22 mouse cellular contexts compared by ENCODE assay signal in genomic region chr19:59691541-59692096, GRCm38 (mm10).
A peak's percentile ranks its signal among the peaks of the same experiment; 100 is the strongest.
DNase-seq lines count a peak whose midpoint lies in the region; ATAC-seq lines count a peak whose summit lies in the region.
"Had no signal": no experiment of that assay in that cellular context is flagged by ENCODE, and none has a peak within 500 bp of the region (broad histone marks: within the 10 kb centered on the region; RNA-seq: fewer than 3 reads in every experiment).

No protein-coding gene starts in this region.

- H3K4me1 ChIP-seq in midbrain, embryonic 14.5 days (ENCODE audit: control insufficient read depth, insufficient read depth, low read length) = no peaks in the 10 kb centered on the region
- H3K4me1 ChIP-seq: forebrain, embryonic 13.5 days; heart, embryonic 10.5 days; liver, embryonic 15.5 days had no signal

- H3K4me3 ChIP-seq in midbrain, embryonic 14.5 days (replicated peaks; ENCODE audit: low read depth, low read length) = no peak overlapping the region
- H3K4me3 ChIP-seq: forebrain, embryonic 13.5 days; heart, embryonic 10.5 days; hindbrain, embryonic 10.5 days; limb, embryonic 15.5 days; liver, embryonic 15.5 days had no signal

- WGBS in midbrain, embryonic 14.5 days = 89% methylated on average over 15 of the region's 15 CpGs

- H3K27ac ChIP-seq in midbrain, embryonic 14.5 days (replicated peaks; ENCODE audit: low read depth, low read length) = no peak overlapping the region
- H3K27ac ChIP-seq: forebrain, embryonic 13.5 days; heart, embryonic 10.5 days; hindbrain, embryonic 10.5 days; hindbrain, postnatal 0 days; limb, embryonic 15.5 days; liver, embryonic 15.5 days; stomach, postnatal 0 days had no signal

- no peaks in the 10 kb centered on the region for H3K9me3 ChIP-seq in midbrain, embryonic 14.5 days (ENCODE audit: control insufficient read depth, low read length)
- H3K9me3 ChIP-seq: forebrain, embryonic 13.5 days; heart, embryonic 10.5 days; hindbrain, embryonic 10.5 days; limb, embryonic 15.5 days; liver, embryonic 15.5 days had no signal

- no peaks in the 10 kb centered on the region for H3K27me3 ChIP-seq in midbrain, embryonic 14.5 days (ENCODE audit: control insufficient read depth, insufficient read depth, low read length)
- H3K27me3 ChIP-seq: liver, embryonic 15.5 days; Patski had no signal

- no peak overlapping the region for H3K9ac ChIP-seq in midbrain, embryonic 14.5 days (replicated peaks; ENCODE audit: low read length)
- H3K9ac ChIP-seq: forebrain, embryonic 13.5 days; limb, embryonic 15.5 days; liver, embryonic 15.5 days had no signal

- no peak overlapping the region for H3K4me2 ChIP-seq in midbrain, embryonic 14.5 days (ENCODE audit: low read length)
- H3K4me2 ChIP-seq: forebrain, embryonic 13.5 days; limb, embryonic 15.5 days; liver, embryonic 15.5 days had no signal

- ATAC-seq in midbrain, embryonic 14.5 days (ENCODE audit: low FRiP score, low TSS enrichment) = no peak
- ATAC-seq: CD4-positive, CD25-positive, alpha-beta regulatory T cell, adult 4 months; forebrain, embryonic 13.5 days; hindbrain, postnatal 0 days; midbrain, embryonic 16.5 days; Patski had no signal

- H3K36me3 ChIP-seq in midbrain, embryonic 14.5 days (ENCODE audit: control insufficient read depth, insufficient read depth, low read length) = no peaks in the 10 kb centered on the region
- H3K36me3 ChIP-seq: heart, embryonic 10.5 days; hindbrain, embryonic 10.5 days; limb, embryonic 15.5 days; liver, embryonic 15.5 days had no signal

- peak; percentile 60 for DNase-seq in adrenal gland, adult 2 months
- DNase-seq in adrenal gland, adult 18-20 months (ENCODE audit: low spot score in 2 of 2) = no peak
- peak; percentile 30 for DNase-seq in adrenal gland, postnatal 10 days
- peak; percentile 14 for DNase-seq in embryo, embryonic 9.5 days (ENCODE audit: extremely low spot score)
- peak; percentile 63 for DNase-seq in mesoderm, embryonic 11.5 days (ENCODE audit: low read depth, low spot score)
- no peak for DNase-seq in midbrain, embryonic 14.5 days
- no peak for DNase-seq in spleen, postnatal 14 days (ENCODE audit: low spot score in 2 of 2)
- DNase-seq: cerebellum, adult 9-11 months; gastrocnemius, postnatal 25 days; kidney, adult 18-20 months; kidney, postnatal 25 days; retina, postnatal 1 day had no signal

Comparison
In these comparisons a context has a peak if more than half of its experiments do, and no peak if none do; other contexts are left out.
1. DNase-seq: peak in adrenal gland, adult 2 months (single experiment), adrenal gland, postnatal 10 days (single experiment), embryo, embryonic 9.5 days (single experiment) and mesoderm, embryonic 11.5 days (single experiment); none in adrenal gland, adult 18-20 months (0 of 2), midbrain, embryonic 14.5 days (single experiment) and spleen, postnatal 14 days (0 of 2).